Mouse (Mus musculus): ENCODE results near the gene Lipk. TPM values are rescaled to one million over a fixed set of nuclear protein-coding genes. Genes with fewer than 3 reads are reported as not detected.

Lipk gene
- total and polyA plus RNA-seq, 2 experiments from 2014 or later, result not detected

GRCm38 (mm10) chr19:34066779-34067472 is 58.8 kb downstream of the Lipk start, which contains the start of gene Lipn:
Gene Lipn (plus strand): TSS chr19:34067358.
- no peaks in the 10 kb centered on the region for H3K4me1 ChIP-seq (ENCODE audit: control insufficient read depth, insufficient read depth)
- no peaks in the 10 kb centered on the region for H3K27me3 ChIP-seq (ENCODE audit: control insufficient read depth, insufficient read depth, low read length)
- H3K36me3 ChIP-seq (replicated peaks; ENCODE audit: control insufficient read depth, insufficient read depth, low read length), result no peaks in the 10 kb centered on the region
- no peak within 1 kb of the TSS for H3K4me2 ChIP-seq (ENCODE audit: low read depth, low read length)
- H3K4me3 ChIP-seq (ENCODE audit: low read depth, low read length), result no peak within 1 kb of the TSS
- H3K9ac ChIP-seq (replicated peaks; ENCODE audit: low read depth, low read length), result no peak within 1 kb of the TSS
- H3K9me3 ChIP-seq (replicated peaks; ENCODE audit: control insufficient read depth, low read length), result no peaks in the 10 kb centered on the region
- DNase-seq (ENCODE audit: low spot score) (no peak), ATAC-seq (ENCODE audit: insufficient read depth, low read depth) (no peak)
- TF ChIP-seq EP300 (IDR thresholded peaks at IDR 0.05; ENCODE audit: low read depth) (no peak), CTCF (IDR thresholded peaks at IDR 0.05; ENCODE audit: low read depth) (no peak)
- H3K27ac ChIP-seq (ENCODE audit: low read depth), result no peak within 1 kb of the TSS
- WGBS, result 74% methylated on average over 9 of the region's 9 CpGs

GRCm38 (mm10) chr19:34074239-34074638 is 66.1 kb downstream of the Lipk start:
- Histone ChIP-seq H3K27ac (ENCODE audit: low read depth) (no peak overlapping the region), H3K9me3 (replicated peaks; ENCODE audit: control insufficient read depth, low read length) (no peaks in the 10 kb centered on the region), H3K4me2 (ENCODE audit: low read depth, low read length) (no peak overlapping the region), H3K27me3 (ENCODE audit: control insufficient read depth, insufficient read depth, low read length) (no peaks in the 10 kb centered on the region), H3K36me3 (replicated peaks; ENCODE audit: control insufficient read depth, insufficient read depth, low read length) (no peaks in the 10 kb centered on the region), H3K9ac (replicated peaks; ENCODE audit: low read depth, low read length) (no peak overlapping the region), H3K4me3 (ENCODE audit: low read depth, low read length) (no peak overlapping the region), H3K4me1 (ENCODE audit: control insufficient read depth, insufficient read depth) (no peaks in the 10 kb centered on the region)
- no peak for TF ChIP-seq CTCF (IDR thresholded peaks at IDR 0.05; ENCODE audit: low read depth)
- no peak for TF ChIP-seq EP300 (IDR thresholded peaks at IDR 0.05; ENCODE audit: low read depth)
- DNase-seq (ENCODE audit: low spot score) (no peak), ATAC-seq (ENCODE audit: insufficient read depth, low read depth) (no peak)

- WGBS, result 55% methylated on average over 2 of the region's 2 CpGs
Measured at GRCm38 (mm10) chr19:34078130-34078529, 70.0 kb downstream of the Lipk start.

GRCm38 (mm10) chr19:34089011-34089680 is 81.1 kb downstream of the Lipk start:
- WGBS, result 59% methylated on average over 3 of the region's 3 CpGs

More at GRCm38 (mm10) chr19:34078130-34078529, 70.0 kb downstream of the Lipk start:
- Histone ChIP-seq H3K9me3 (replicated peaks; ENCODE audit: control insufficient read depth, low read length) (no peaks in the 10 kb centered on the region), H3K4me2 (ENCODE audit: low read depth, low read length) (no peak overlapping the region), H3K4me3 (ENCODE audit: low read depth, low read length) (no peak overlapping the region), H3K9ac (replicated peaks; ENCODE audit: low read depth, low read length) (no peak overlapping the region), H3K4me1 (ENCODE audit: control insufficient read depth, insufficient read depth) (no peaks in the 10 kb centered on the region), H3K27ac (ENCODE audit: low read depth) (no peak overlapping the region), H3K27me3 (ENCODE audit: control insufficient read depth, insufficient read depth, low read length) (no peaks in the 10 kb centered on the region), H3K36me3 (replicated peaks; ENCODE audit: control insufficient read depth, insufficient read depth, low read length) (no peaks in the 10 kb centered on the region)
- no peak for ATAC-seq (ENCODE audit: insufficient read depth, low read depth)
- TF ChIP-seq CTCF (IDR thresholded peaks at IDR 0.05; ENCODE audit: low read depth), result no peak
- TF ChIP-seq EP300 (IDR thresholded peaks at IDR 0.05; ENCODE audit: low read depth), result no peak
- DNase-seq (ENCODE audit: low spot score), result no peak

GRCm38 (mm10) chr19:34095381-34095780 is 87.3 kb downstream of the Lipk start:
- ATAC-seq (ENCODE audit: insufficient read depth, low read depth) (no peak), DNase-seq (ENCODE audit: low spot score) (no peak)
- H3K27ac ChIP-seq (ENCODE audit: low read depth), result no peak overlapping the region
- no peak overlapping the region for H3K4me3 ChIP-seq (ENCODE audit: low read depth, low read length)
- H3K9me3 ChIP-seq (replicated peaks; ENCODE audit: control insufficient read depth, low read length), result no peaks in the 10 kb centered on the region
- WGBS, result 69% methylated on average over 5 of the region's 5 CpGs
- H3K4me2 ChIP-seq (ENCODE audit: low read depth, low read length), result no peak overlapping the region
- no peak overlapping the region for H3K9ac ChIP-seq (replicated peaks; ENCODE audit: low read depth, low read length)
- H3K36me3 ChIP-seq (replicated peaks; ENCODE audit: control insufficient read depth, insufficient read depth, low read length), result no peaks in the 10 kb centered on the region
- TF ChIP-seq EP300 (IDR thresholded peaks at IDR 0.05; ENCODE audit: low read depth), result no peak
- no peaks in the 10 kb centered on the region for H3K27me3 ChIP-seq (ENCODE audit: control insufficient read depth, insufficient read depth, low read length)
- H3K4me1 ChIP-seq (ENCODE audit: control insufficient read depth, insufficient read depth), result no peaks in the 10 kb centered on the region

More at GRCm38 (mm10) chr19:34089011-34089680, 81.1 kb downstream of the Lipk start:
- ATAC-seq (ENCODE audit: insufficient read depth, low read depth), result no peak
- H3K4me1 ChIP-seq (ENCODE audit: control insufficient read depth, insufficient read depth), result no peaks in the 10 kb centered on the region
- no peaks in the 10 kb centered on the region for H3K36me3 ChIP-seq (replicated peaks; ENCODE audit: control insufficient read depth, insufficient read depth, low read length)
- no peak overlapping the region for H3K9ac ChIP-seq (replicated peaks; ENCODE audit: low read depth, low read length)
- no peak for TF ChIP-seq EP300 (IDR thresholded peaks at IDR 0.05; ENCODE audit: low read depth)
- no peak for TF ChIP-seq CTCF (IDR thresholded peaks at IDR 0.05; ENCODE audit: low read depth)
- H3K4me2 ChIP-seq (ENCODE audit: low read depth, low read length), result no peak overlapping the region
- no peak overlapping the region for H3K4me3 ChIP-seq (ENCODE audit: low read depth, low read length)
- H3K27me3 ChIP-seq (ENCODE audit: control insufficient read depth, insufficient read depth, low read length), result no peaks in the 10 kb centered on the region
- DNase-seq (ENCODE audit: low spot score), result no peak
- H3K9me3 ChIP-seq (replicated peaks; ENCODE audit: control insufficient read depth, low read length), result no peaks in the 10 kb centered on the region
- H3K27ac ChIP-seq (ENCODE audit: low read depth), result no peak overlapping the region

Data from heart, postnatal 0 days (tissue).